Mouse (Mus musculus) left cerebral cortex, adult 2 months (tissue): ENCODE measurements around the gene Gm49416. TPM values are rescaled to one million over a fixed set of nuclear protein-coding genes. Genes with fewer than 3 reads are reported as not detected.

Experiments
- DNase-seq, 2 experiments: peaks; one replicate each; pipeline ENCODE4 v3.0.0; 2021 to 2022; ENCODE audit warnings: low spot score in 2 of 2, mixed read lengths in 1 of 2; ENCODE audit errors: extremely low spot score in 1 of 2
- H3K27ac ChIP-seq: fragments of 200-600 bp; 2 replicates; pipeline ENCODE4 v1.8.1; 2022
- H3K4me3 ChIP-seq: fragments of 200-600 bp; 2 replicates; pipeline ENCODE4 v1.8.1; 2022
- CTCF ChIP-seq: fragments of 200-600 bp; IDR thresholded peaks from 2 replicates; pipeline ENCODE4 v1.8.1; 2022; ENCODE audit warnings: antibody characterized with exemption, mild to moderate bottlenecking, moderate library complexity
- intact Hi-C: fragments of 180-260 bp; cut with DNase I; formaldehyde crosslinking; loops from one replicate; pipeline ENCODE4 v1.15.1; 2025
- microRNA-seq, 2 experiments: library from miRNA; unstranded; fragments of <30 nt; microRNA quantifications; one replicate each; pipeline ENCODE4 v1.2.0; 2021
- total RNA-seq, 2 experiments: library from RNA; stranded (reverse); gene quantifications; 2 replicates each; pipeline ENCODE4 v1.2.3; 2021

Gene Gm49416
- total RNA-seq, 2 experiments from 2014 or later, result 1.2 to 6.7 TPM

DNA sequence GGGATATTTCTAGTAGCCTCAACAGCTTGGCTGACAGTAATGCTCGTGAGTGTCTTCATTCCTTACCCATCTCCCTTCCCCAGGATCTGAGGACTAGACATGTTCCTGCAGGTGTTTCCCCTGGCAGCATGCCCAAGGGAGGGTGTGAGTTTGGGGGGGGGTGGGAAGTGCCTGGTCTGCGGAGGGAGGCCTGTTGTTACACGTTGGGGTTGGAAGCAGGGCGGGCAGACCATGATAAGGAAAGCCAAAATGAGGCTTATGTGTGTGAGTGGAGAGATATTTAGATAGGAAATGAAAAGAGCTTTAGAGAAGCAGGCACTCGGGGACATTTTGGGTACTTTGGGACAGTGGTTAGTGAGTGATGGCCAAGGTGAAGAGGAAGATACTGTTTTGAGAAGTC, 55.3 kb downstream of the Gm49416 start:
- intact Hi-C loops, result loop anchor here (5.0 kb wide), 1 partner anchor 102 kb away; no protein-coding TSS in a partner anchor
- no peak for TF ChIP-seq CTCF
- DNase-seq, result no peak
- Histone ChIP-seq H3K4me3 (no peak overlapping the region), H3K27ac (no peak overlapping the region)

DNA sequence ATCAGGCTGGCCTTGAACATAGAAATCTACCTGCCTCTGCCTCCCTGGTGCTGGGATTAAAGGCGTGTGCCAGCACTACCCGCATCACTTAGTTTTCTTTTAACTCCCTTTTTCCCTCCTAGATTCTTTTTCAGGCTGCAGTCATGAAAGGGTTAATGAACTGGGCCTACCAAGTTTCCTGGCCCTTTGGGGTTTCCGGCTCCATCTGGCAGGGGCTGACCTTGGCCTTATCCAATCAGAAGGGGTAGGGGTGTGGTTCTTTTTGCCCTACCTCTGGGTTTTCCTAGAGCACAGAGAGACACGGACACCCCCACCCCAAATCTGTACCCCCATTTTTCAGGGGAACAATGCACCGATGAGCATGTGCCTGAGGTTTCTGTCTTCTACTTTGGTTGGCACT, 56.0 kb downstream of the Gm49416 start:
- no peak overlapping the region for H3K4me3 ChIP-seq

More for the DNA sequence above, 56.0 kb downstream of the Gm49416 start:
- DNase-seq, result no peak
- intact Hi-C loops, result loop anchor here (5.0 kb wide), 1 partner anchor 102 kb away; no protein-coding TSS in a partner anchor
- no peak overlapping the region for H3K27ac ChIP-seq
- TF ChIP-seq CTCF, result no peak

Small RNAs within 50 kb of the gene (microRNA-seq; reads per million reads assigned to microRNA genes)
- 0 reads per million in 2 experiments for gene Mir5136

Other genes starting within 250 kb of the Gm49416 start
- gene Chrm1, start 225.1 kb upstream of the Gm49416 start, total RNA-seq, result 100 to 1,000 TPM; 152 to 155 TPM
- gene Slc3a2, start 165.6 kb upstream of the Gm49416 start, total RNA-seq, result 100 to 1,000 TPM; 144 to 154 TPM
- 10 to 100 TPM; 48.5 to 53.1 TPM for gene Wdr74, start 153.1 kb upstream of the Gm49416 start, total RNA-seq
- 1 to 10 TPM; 1.4 to 1.8 TPM for gene 1700092M07Rik, start 148.2 kb upstream of the Gm49416 start, total RNA-seq
- 10 to 100 TPM; 71.2 to 77.9 TPM for gene Stx5a, start 147.5 kb upstream of the Gm49416 start, total RNA-seq
- 10 to 100 TPM; 90.2 to 98.8 TPM for gene Nxf1, start 131.9 kb upstream of the Gm49416 start, total RNA-seq
- gene Tmem223, start 117.9 kb upstream of the Gm49416 start, total RNA-seq, result 10 to 100 TPM; 63.8 to 66.8 TPM
- 1 to 10 TPM; 8.2 to 8.7 TPM for gene Tmem179b, start 114.5 kb upstream of the Gm49416 start, total RNA-seq
- gene Taf6l, start 102.5 kb upstream of the Gm49416 start, total RNA-seq, result 10 to 100 TPM; 13.1 to 14.3 TPM
- gene Polr2g, start 90.3 kb upstream of the Gm49416 start, total RNA-seq, result 100 to 1,000 TPM in 1 of 2 experiments, 10 to 100 TPM in 1; 96.6 to 105 TPM
- gene Zbtb3, start 86.4 kb upstream of the Gm49416 start, total RNA-seq, result 1 to 10 TPM; 5.3 to 6.7 TPM
- 10 to 100 TPM; 34.5 to 36.7 TPM for gene Ttc9c, start 69.6 kb upstream of the Gm49416 start, total RNA-seq
- 100 to 1,000 TPM; 125 to 129 TPM for gene Hnrnpul2, start 68.9 kb upstream of the Gm49416 start, total RNA-seq
- not detected for gene AC129217.1, start 59.2 kb upstream of the Gm49416 start, total RNA-seq
- 100 to 1,000 TPM; 109 TPM for gene Bscl2, start 51.5 kb upstream of the Gm49416 start, total RNA-seq
- gene Gng3, start 49.7 kb upstream of the Gm49416 start, total RNA-seq, result 100 to 1,000 TPM; 184 to 198 TPM
- gene Lrrn4cl, start 38.2 kb upstream of the Gm49416 start, total RNA-seq, result 1 to 10 TPM in 1 of 2 experiments, under 1 TPM in 1; 0.87 to 1.1 TPM
- 10 to 100 TPM; 86.1 to 94.7 TPM for gene Ubxn1, start 17.4 kb upstream of the Gm49416 start, total RNA-seq
- gene Uqcc3, start 8.0 kb upstream of the Gm49416 start, total RNA-seq, result 10 to 100 TPM; 33.1 to 36.2 TPM
- gene Lbhd1, start 5.2 kb upstream of the Gm49416 start, total RNA-seq, result 1 to 10 TPM; 6.5 to 9.3 TPM
- not detected for gene Gm49403, start 5.0 kb upstream of the Gm49416 start, total RNA-seq
- 10 to 100 TPM; 22.5 to 23.2 TPM for gene 1810009A15Rik, start 73 bp upstream of the Gm49416 start, total RNA-seq
- 10 to 100 TPM; 21.7 to 22.9 TPM for gene Ints5, start 4.1 kb downstream of the Gm49416 start, total RNA-seq
- 100 to 1,000 TPM in 1 of 2 experiments, 10 to 100 TPM in 1; 96.4 to 104 TPM for gene Ganab, start 9.1 kb downstream of the Gm49416 start, total RNA-seq
- 100 to 1,000 TPM; 172 to 173 TPM for gene B3gat3, start 31.4 kb downstream of the Gm49416 start, total RNA-seq
- 1 to 10 TPM; 5.6 to 7.2 TPM for gene Rom1, start 40.4 kb downstream of the Gm49416 start, total RNA-seq
- 10 to 100 TPM; 11.0 to 13.7 TPM for gene Eml3, start 40.6 kb downstream of the Gm49416 start, total RNA-seq
- 10 to 100 TPM; 55.5 to 55.6 TPM for gene Mta2, start 52.9 kb downstream of the Gm49416 start, total RNA-seq
- gene Tut1, start 64.9 kb downstream of the Gm49416 start, total RNA-seq, result 10 to 100 TPM; 21.4 to 22.4 TPM
- gene Eef1g, start 78.1 kb downstream of the Gm49416 start, total RNA-seq, result 100 to 1,000 TPM; 228 to 236 TPM
- gene Ahnak, start 100.4 kb downstream of the Gm49416 start, total RNA-seq, result 10 to 100 TPM; 22.5 to 32.2 TPM
- not detected for gene Scgb1a1, start 199.0 kb downstream of the Gm49416 start, total RNA-seq
- 100 to 1,000 TPM; 115 to 139 TPM for gene Asrgl1, start 246.7 kb downstream of the Gm49416 start, total RNA-seq